Mouse (Mus musculus) lung, postnatal 10 days (tissue): ENCODE measurements at regions not wholly inside any gene's neighbourhood (a gene's known extent, or its start where the extent isn't known, plus 50 kb on each side); places are given as distances from the start of the nearest gene placed in this dataset.

Experiments
- DNase-seq: peaks from one replicate; pipeline ENCODE4 v3.0.0; 2021

DNA sequence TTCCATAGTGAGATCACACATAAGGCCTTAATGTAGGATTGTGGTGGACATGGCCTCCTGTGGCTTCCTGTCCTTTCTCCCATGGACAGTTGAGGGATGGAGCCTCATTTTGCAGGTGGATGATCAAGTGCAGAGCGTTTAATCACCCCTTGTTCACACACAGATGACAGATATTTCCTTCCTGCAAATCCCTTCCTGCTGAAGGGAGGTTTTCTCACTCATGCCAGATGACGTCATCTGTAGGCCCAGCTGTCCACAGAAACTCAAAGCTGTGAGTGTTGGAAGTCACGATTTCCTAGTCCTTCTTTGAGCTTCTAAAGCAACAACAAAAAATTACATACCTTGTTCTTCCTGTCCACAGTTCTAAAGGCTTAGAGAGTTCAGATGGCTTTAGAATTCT lies 1935.3 kb upstream of the Lrrc6 start:
- no peak for DNase-seq

DNA sequence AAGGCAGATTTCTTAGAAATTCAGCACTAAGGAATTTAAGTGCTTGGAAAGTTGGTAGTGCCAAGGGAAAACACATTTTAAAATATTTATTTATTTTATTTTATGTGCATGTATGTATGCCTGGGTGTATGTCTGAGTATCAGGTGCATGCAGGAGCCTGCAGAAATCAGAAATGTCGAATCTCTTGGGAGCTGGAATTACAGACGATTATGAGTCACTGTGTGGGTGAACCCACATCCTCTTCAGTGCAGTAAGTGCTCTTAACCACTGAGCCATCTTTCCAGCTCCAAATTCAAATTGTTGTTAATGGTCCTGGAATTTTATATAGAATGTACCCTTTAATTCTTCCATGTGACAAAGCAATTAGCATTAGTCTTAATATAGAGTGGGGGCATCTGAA lies 1930.5 kb upstream of the Lrrc6 start:
- no peak for DNase-seq

GRCm38 (mm10) chr15:68430486-68430885 lies 1929.8 kb upstream of the Lrrc6 start:
- DNase-seq = peak; percentile 40

GRCm38 (mm10) chr15:68428444-68429228 lies 1927.9 kb upstream of the Lrrc6 start:
- DNase-seq = peak; percentile 64

DNA sequence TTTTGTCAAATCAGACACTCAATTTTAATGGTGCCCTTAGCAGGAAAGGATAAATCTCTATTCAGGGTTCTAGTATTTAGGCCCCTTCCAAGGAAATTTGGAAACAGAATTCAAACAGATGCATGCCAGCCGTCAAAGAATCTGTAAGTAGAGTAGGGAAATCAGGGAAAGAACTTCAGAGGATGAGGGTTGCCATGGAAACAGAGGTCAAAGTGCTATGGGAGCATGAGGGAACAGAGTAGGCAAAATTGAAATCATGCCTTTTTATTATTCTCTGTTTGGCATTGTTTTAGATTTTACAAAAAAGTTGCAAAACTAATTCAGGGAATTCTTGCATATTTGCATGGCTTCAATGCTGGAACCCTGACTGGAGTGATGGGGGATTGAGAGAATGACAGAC lies 1916.4 kb upstream of the Lrrc6 start:
- no peak for DNase-seq

DNA sequence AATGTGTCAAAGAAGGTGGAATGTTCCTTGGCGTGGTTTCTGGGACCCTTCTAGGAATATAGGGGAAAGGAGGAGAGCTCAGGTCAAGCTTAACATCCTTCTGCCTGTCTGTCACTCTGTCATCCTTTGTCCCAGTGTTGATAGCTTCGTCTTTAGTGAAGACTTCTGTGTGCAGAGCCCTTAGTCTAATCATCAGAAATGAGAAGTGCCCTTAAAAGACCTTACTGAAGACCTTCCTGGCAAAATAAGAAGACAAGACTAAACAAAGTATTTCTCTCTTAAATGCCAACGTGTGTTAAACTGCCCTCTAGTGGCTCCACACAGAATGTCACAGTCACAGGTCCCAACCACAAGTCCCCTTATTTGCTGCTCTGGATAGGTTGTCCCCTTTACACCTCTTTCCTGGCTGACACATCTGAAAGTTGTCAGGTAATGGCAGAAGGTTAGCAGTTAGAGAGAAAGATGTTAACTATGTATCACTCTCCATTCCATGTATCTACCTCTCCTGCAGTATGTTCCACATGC lies 1914.8 kb upstream of the Lrrc6 start:
- DNase-seq = peak; percentile 58

- DNase-seq = peak; percentile 42
Measured at GRCm38 (mm10) chr15:68414047-68414446, 1913.3 kb upstream of the Lrrc6 start.

- DNase-seq = no peak
Measured at GRCm38 (mm10) chr15:68412697-68413096, 1912.0 kb upstream of the Lrrc6 start.

- no peak for DNase-seq
Measured at GRCm38 (mm10) chr15:68412156-68412555, 1911.4 kb upstream of the Lrrc6 start.

DNA sequence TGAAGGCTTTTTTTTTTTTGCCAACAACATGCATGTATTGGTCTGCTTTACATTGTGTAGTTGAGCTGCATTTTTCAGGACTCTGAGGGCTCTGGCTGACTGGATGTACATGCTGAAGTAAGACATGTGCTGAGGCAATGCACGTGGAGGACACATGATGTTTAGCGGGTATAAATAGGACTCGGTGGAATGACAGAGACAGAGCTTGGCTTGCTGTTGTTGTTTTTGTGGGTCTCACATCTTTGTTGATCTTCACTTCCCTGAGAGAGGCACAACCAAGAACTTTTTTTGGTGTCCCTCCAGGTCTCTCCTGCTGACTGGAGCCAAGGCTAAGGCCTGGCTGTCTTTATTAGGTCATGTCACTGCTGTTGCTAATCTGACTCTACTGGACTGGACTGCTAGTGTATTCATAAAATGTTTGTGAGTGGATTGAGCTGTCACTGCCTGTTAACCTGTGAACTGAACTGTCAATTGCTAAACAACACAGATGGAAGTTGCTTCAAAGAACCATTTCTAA lies 1902.9 kb upstream of the Lrrc6 start:
- no peak for DNase-seq

DNA sequence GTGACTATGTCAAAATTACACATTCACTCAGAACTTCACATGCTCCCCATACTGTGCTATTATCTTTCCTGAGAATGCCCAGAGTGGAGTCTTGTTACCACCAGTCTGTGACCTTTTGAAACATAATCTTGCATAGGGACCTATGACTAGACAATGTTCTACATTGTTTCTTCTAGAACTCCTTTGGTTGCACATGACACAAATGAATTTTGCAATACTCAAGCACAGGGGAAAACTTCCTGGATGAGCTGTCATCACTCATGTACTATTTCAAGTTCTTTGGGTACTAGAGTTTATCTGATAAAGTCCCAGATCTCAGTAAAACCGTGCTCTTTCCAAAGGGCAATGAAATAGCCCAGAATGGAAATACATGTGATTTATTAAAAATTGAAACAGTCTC lies 1901.0 kb upstream of the Lrrc6 start:
- DNase-seq = no peak

GRCm38 (mm10) chr15:68401006-68401405 lies 1900.3 kb upstream of the Lrrc6 start:
- no peak for DNase-seq

- DNase-seq = no peak
Measured at GRCm38 (mm10) chr15:68396566-68396965, 1895.9 kb upstream of the Lrrc6 start.

DNA sequence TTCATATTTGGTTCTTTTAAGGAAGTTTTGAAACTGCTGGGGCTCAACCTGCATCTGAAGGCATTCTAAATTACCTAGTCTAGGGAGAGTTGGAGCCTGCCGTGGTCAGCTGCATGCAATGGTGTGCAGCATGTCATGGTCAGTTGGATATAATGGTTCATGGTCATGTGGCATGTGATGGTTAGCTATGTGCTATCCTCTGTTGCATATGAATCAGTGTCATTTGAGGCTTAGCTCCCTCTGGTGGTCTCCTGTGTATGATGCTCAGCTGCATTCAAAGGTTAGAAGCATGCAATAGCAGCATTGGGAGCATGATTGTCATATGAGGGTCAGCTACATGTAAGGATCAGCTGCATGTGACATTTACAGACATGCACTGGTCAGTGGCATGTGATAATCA lies 1894.0 kb upstream of the Lrrc6 start:
- DNase-seq = peak; percentile 46

DNA sequence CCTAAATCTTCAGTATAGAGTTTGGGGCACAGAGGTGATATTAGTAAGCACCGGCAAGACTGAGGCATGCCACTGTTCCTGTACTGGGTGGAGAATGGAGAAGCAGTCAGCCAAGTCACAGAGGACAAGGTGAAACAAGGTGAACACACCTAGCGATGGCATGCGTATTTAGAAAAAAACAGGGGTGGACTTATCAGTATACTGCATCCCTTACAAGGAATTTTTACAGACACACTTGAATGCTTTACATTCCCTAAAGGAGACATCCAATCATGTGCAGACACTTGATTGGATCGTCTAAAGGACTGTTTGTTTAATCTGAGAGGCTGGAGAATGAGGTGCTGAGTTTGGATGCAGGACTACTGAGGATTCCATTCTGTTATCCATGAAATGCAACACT lies 1893.4 kb upstream of the Lrrc6 start:
- peak; percentile 8 for DNase-seq

DNA sequence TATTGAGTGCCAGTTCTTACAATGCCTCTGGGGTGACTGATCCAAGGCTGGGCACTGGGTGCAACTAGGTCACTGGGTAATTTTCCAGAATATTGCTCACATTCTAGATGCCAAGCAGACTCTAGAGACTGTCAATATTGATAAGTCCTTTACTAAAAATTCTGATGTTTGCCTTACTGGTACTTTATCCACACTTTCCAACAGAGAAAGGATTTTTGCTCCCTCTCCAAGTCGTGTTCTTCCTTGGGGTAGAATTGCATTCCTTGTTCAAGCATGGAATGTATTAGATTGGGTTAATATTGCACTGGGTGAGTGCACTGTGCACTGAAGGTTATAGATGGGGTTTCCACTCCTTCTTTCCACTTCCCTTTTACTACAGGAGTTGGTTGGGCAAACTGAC lies 1891.0 kb upstream of the Lrrc6 start:
- DNase-seq = peak; percentile 12

- peak; percentile 23 for DNase-seq
Measured at GRCm38 (mm10) chr15:68389855-68390254, 1889.1 kb upstream of the Lrrc6 start.

DNA sequence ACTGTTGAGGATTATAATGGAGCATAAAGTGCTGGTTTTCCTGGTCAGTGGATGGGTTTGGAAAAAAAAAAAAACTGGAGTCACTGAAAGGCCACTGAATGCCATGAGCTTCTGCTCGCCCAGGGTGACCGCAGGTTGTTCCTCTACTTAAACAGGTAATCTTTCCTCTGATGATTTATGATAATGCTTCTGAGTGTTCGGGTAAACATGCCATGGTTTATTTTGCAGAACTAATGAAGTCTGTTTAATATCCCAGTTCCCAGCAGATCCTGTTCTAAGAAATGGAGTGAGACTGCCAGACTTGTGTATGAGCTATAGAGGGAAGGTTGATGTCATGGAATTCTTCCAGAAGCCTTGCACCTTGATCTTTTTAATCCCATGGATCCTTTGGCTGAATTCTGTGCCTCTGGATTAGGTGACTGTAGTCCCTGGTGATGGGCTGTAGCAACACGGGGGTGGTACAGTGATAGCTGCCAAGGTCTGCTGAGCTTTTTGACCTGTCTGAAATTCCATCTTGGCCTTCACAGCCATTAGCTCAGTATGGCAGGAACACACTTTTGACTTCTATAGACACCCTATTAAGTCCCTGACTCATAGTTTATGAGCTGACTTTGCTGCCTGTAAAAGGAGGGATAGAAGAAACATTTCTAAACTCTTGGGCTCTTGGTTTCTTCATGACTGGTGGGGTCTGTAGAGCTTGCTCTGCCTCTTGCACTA lies 1886.8 kb upstream of the Lrrc6 start:
- DNase-seq = no peak

DNA sequence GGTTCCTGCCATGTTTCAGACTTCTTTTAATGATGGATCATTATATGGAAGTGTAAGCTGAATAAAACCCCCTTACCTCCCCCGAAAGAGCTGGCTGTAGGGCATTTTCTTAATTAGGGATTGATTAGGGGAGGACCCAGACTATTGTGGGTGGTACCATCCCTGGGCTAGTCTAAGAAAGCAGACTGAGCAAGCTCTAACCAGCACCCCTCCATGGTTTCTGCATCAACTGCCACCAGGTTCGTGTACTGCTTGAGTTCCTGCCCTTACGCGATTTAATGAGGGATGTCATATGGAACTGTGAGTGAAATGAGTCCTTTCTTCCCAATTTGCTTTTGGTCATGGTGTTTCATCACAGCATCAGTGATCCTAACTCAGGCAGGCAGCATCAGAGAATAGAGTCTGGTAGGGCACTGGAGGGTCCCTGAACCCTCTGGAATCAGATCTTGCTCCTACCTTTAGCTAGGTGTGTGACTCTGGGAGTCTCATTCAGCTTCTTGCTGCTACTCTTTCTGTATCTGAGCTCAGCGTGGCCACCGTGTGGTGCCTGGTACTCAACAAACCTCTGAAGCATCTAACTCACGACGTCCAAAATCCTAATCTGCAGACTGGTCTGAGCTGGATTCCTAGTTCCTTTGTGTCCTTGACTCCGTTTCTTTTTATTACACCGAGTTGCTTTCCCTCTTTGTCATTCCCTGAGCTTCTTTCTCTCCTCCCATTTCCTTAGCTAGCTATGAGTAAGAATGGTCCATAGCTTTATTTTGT lies 1884.0 kb upstream of the Lrrc6 start:
- no peak for DNase-seq

DNA sequence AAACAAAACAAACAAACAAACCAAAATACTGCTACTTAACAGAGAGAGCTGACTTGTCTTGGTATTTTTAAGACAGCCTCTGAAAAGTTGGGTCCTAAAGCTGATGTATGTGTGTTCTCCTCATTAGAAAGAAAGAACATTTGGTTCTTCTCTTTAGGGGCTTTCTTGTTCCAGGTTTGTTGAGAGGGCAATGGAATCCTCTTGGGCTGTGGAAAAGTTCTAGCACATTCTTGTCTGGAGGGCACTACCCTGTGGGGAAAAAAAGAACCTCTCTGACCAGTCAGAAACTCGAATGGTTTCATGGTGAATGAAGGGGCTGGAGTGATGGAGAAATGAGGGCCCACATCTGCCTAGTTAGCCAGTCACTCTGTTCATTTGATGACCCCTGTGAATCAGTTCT lies 1874.5 kb upstream of the Lrrc6 start:
- no peak for DNase-seq

- peak; percentile 19 for DNase-seq
Measured at GRCm38 (mm10) chr15:68366816-68367215, 1866.1 kb upstream of the Lrrc6 start.

DNA sequence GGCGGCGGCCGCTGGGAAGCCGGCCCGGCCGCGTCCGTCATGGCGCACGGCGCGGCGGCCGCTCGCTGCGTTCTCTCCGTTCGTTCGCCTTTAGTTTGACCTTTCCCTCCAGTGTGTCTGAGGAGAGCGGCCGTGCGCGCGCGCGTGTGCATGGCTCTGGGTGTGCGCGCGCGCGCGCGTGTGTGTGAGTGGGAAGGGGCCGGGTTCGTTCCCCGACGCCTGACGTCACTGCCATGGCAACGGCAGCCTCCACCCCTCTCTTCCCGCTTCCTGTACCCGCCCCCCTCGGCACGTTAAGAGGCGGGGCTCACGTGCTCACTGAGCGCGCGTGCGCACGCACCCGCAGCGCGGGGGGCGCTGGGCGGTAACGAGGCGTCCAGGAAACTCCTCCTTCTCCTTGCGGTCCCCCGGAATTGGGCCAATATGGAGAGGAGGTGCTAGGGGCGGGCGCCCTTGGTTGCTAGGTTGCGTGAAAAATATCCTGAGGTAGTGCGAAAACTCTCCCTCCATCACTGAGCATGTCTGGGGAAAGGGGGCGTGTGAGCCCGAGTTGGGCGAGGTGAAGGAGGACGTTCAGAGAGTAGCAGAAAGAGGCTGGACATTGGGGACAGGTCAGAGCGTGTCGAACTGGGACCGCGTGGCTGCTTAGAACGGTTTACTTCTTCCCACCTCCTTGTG lies 1862.5 kb upstream of the Lrrc6 start:
- peak; percentile 99 for DNase-seq
